Comparison of ENCODE assay signal across 8 mouse cellular contexts in genomic region chr13:74316789-74317169, GRCm38 (mm10). TPM values are rescaled to one million over a fixed set of nuclear protein-coding genes. Genes with fewer than 3 reads are reported as not detected.
A peak's percentile ranks its signal among the peaks of the same experiment; 100 is the strongest.
DNase-seq lines count a peak whose midpoint lies in the region; ATAC-seq and TF ChIP-seq lines count a peak whose summit lies in the region.

No protein-coding gene starts in this region.

- intact Hi-C loops in left cerebral cortex, postnatal 4 days (cut with DNase I), result no loop called here

- peak overlapping the region; percentile 89 for H3K4me2 ChIP-seq in heart, embryonic 15.5 days
- peak overlapping the region; percentile 77 for H3K4me2 ChIP-seq in hindbrain, embryonic 12.5 days (replicated peaks)

- no peaks in the 10 kb centered on the region for H3K27me3 ChIP-seq in heart, embryonic 15.5 days
- H3K27me3 ChIP-seq in hindbrain, embryonic 12.5 days, result no peaks in the 10 kb centered on the region
- H3K27me3 ChIP-seq in midbrain, embryonic 10.5 days (ENCODE audit: low read depth, poor library complexity, severe bottlenecking), result no peaks in the 10 kb centered on the region

- peaks cover 14% of the 10 kb centered on the region for H3K4me1 ChIP-seq in heart, embryonic 15.5 days (replicated peaks)
- H3K4me1 ChIP-seq in bone marrow, adult 2 months (ENCODE audit: control insufficient read depth, insufficient read depth, low read length), result no peaks in the 10 kb centered on the region
- peaks cover 13% of the 10 kb centered on the region; the same call in 1 of the 2 replicates for H3K4me1 ChIP-seq in hindbrain, embryonic 12.5 days
- peaks cover 20% of the 10 kb centered on the region for H3K4me1 ChIP-seq in midbrain, embryonic 10.5 days

- peaks cover 31% of the 10 kb centered on the region for H3K36me3 ChIP-seq in heart, embryonic 15.5 days
- peaks cover 18% of the 10 kb centered on the region for H3K36me3 ChIP-seq in hindbrain, embryonic 12.5 days
- peaks cover 27% of the 10 kb centered on the region for H3K36me3 ChIP-seq in midbrain, embryonic 10.5 days

- no peak for TF ChIP-seq POLR2A in bone marrow, adult 2 months (IDR thresholded peaks at IDR 0.05; ENCODE audit: borderline replicate concordance, control insufficient read depth, low read depth, low read length)

- H3K9ac ChIP-seq in heart, embryonic 15.5 days, result peak overlapping the region; percentile 92
- H3K9ac ChIP-seq in hindbrain, embryonic 12.5 days, result peak overlapping the region; percentile 71

- TF ChIP-seq CTCF in bone marrow, adult 2 months (IDR thresholded peaks at IDR 0.05; ENCODE audit: control insufficient read depth, insufficient read depth, low read length), result no peak

- H3K27ac ChIP-seq in heart, embryonic 15.5 days, result peak overlapping the region; percentile 85
- H3K27ac ChIP-seq in bone marrow, adult 2 months (ENCODE audit: control insufficient read depth, insufficient read depth, low read depth, low read length, poor library complexity), result peak overlapping the region; percentile 63
- peak overlapping the region; percentile 46; the same call in 1 of the 2 replicates for H3K27ac ChIP-seq in hindbrain, embryonic 12.5 days
- H3K27ac ChIP-seq in midbrain, embryonic 10.5 days (replicated peaks), result peak overlapping the region; percentile 83

- ATAC-seq in heart, embryonic 15.5 days (replicated peaks; ENCODE audit: insufficient number of reproducible peaks, insufficient read depth, low FRiP score, low read depth), result no peak; the same call in 1 of the 2 replicates
- no peak for ATAC-seq in hindbrain, embryonic 12.5 days (ENCODE audit: low FRiP score)

- H3K4me3 ChIP-seq in heart, embryonic 15.5 days, result peak overlapping the region; percentile 97
- H3K4me3 ChIP-seq in bone marrow, adult 2 months (replicated peaks; ENCODE audit: control insufficient read depth, low read depth, low read length), result peak overlapping the region; percentile 80
- peak overlapping the region; percentile 78 for H3K4me3 ChIP-seq in hindbrain, embryonic 12.5 days
- H3K4me3 ChIP-seq in midbrain, embryonic 10.5 days, result peak overlapping the region; percentile 76

- WGBS in heart, embryonic 15.5 days, result 1% methylated on average over 15 of the region's 15 CpGs
- WGBS in bone marrow, adult 2 months, result 1% methylated on average over 15 of the region's 15 CpGs
- WGBS in hindbrain, embryonic 12.5 days, result 4% methylated on average over 15 of the region's 15 CpGs
- WGBS in midbrain, embryonic 10.5 days, result 7% methylated on average over 15 of the region's 15 CpGs

- H3K9me3 ChIP-seq in heart, embryonic 15.5 days (replicated peaks), result no peaks in the 10 kb centered on the region
- H3K9me3 ChIP-seq in hindbrain, embryonic 12.5 days (replicated peaks), result no peaks in the 10 kb centered on the region
- H3K9me3 ChIP-seq in midbrain, embryonic 10.5 days (replicated peaks), result no peaks in the 10 kb centered on the region

- no peak for DNase-seq in heart, adult 18-20 months
- DNase-seq in midbrain, embryonic 10.5 days (ENCODE audit: low spot score), result no peak
- DNase-seq in left cerebral cortex, postnatal 4 days, result no peak
- no peak for DNase-seq in urinary bladder, adult 18-20 months (ENCODE audit: low spot score in 2 of 2)
- no peak for DNase-seq in thymus, postnatal 25 days

RNA-seq across cellular contexts. Expression of gene Pdcd6, which starts 0.6 kb away (rescaled TPM):
- 83.0 and 93.8 TPM in 2 replicates for polyA plus RNA-seq in heart, embryonic 15.5 days (2015; fragmentation: Nextera tagmentation; extraction: Ambion mirVana)
- 10 to 100 TPM; 45.5 to 49.3 TPM for total RNA-seq in heart, adult 18-20 months (2021)
- polyA plus RNA-seq in bone marrow, adult 2 months (2011; ENCODE audit: insufficient read depth, insufficient read length, low replicate concordance, missing spikeins), result 36.0 and 45.3 TPM in 2 replicates
- polyA plus RNA-seq in hindbrain, embryonic 12.5 days (2016; fragmentation: Nextera tagmentation; extraction: Ambion mirVana), result 107 and 112 TPM in 2 replicates
- polyA plus RNA-seq in midbrain, embryonic 10.5 days (2016; fragmentation: Nextera tagmentation; extraction: Ambion mirVana), result 118 and 124 TPM in 2 replicates
- 10 to 100 TPM; 67.6 to 70.7 TPM for total RNA-seq in left cerebral cortex, postnatal 4 days (2021)

RNA-seq across cellular contexts. Expression of gene Ahrr, which starts 24.6 kb away (rescaled TPM):
- 1.0 and 1.3 TPM in 2 replicates for polyA plus RNA-seq in heart, embryonic 15.5 days (2015; fragmentation: Nextera tagmentation; extraction: Ambion mirVana)
- 1 to 10 TPM; 1.2 to 1.6 TPM for total RNA-seq in heart, adult 18-20 months (2021)
- not detected in 2 replicates for polyA plus RNA-seq in bone marrow, adult 2 months (2011; ENCODE audit: insufficient read depth, insufficient read length, low replicate concordance, missing spikeins)
- polyA plus RNA-seq in hindbrain, embryonic 12.5 days (2016; fragmentation: Nextera tagmentation; extraction: Ambion mirVana), result 1.2 and 2.1 TPM in 2 replicates
- polyA plus RNA-seq in midbrain, embryonic 10.5 days (2016; fragmentation: Nextera tagmentation; extraction: Ambion mirVana), result 1.8 and 2.0 TPM in 2 replicates
- total RNA-seq in left cerebral cortex, postnatal 4 days (2021), result 1 to 10 TPM; 1.9 to 2.0 TPM

RNA-seq across cellular contexts. Expression of gene Sdha, which starts 33.3 kb away (rescaled TPM):
- 551 and 562 TPM in 2 replicates for polyA plus RNA-seq in heart, embryonic 15.5 days (2015; fragmentation: Nextera tagmentation; extraction: Ambion mirVana)
- total RNA-seq in heart, adult 18-20 months (2021), result 1,000 to 10,000 TPM; 1,503 to 1,550 TPM
- 76.4 and 85.4 TPM in 2 replicates for polyA plus RNA-seq in bone marrow, adult 2 months (2011; ENCODE audit: insufficient read depth, insufficient read length, low replicate concordance, missing spikeins)
- 213 and 222 TPM in 2 replicates for polyA plus RNA-seq in hindbrain, embryonic 12.5 days (2016; fragmentation: Nextera tagmentation; extraction: Ambion mirVana)
- polyA plus RNA-seq in midbrain, embryonic 10.5 days (2016; fragmentation: Nextera tagmentation; extraction: Ambion mirVana), result 283 and 284 TPM in 2 replicates
- total RNA-seq in left cerebral cortex, postnatal 4 days (2021), result 100 to 1,000 TPM; 163 to 179 TPM

RNA-seq across cellular contexts. Expression of gene Ccdc127, which starts 33.3 kb away (rescaled TPM):
- polyA plus RNA-seq in heart, embryonic 15.5 days (2015; fragmentation: Nextera tagmentation; extraction: Ambion mirVana), result 43.9 and 51.2 TPM in 2 replicates
- 10 to 100 TPM; 47.2 to 55.2 TPM for total RNA-seq in heart, adult 18-20 months (2021)
- polyA plus RNA-seq in bone marrow, adult 2 months (2011; ENCODE audit: insufficient read depth, insufficient read length, low replicate concordance, missing spikeins), result 11.6 and 22.1 TPM in 2 replicates
- 57.9 and 64.7 TPM in 2 replicates for polyA plus RNA-seq in hindbrain, embryonic 12.5 days (2016; fragmentation: Nextera tagmentation; extraction: Ambion mirVana)
- 56.1 and 59.6 TPM in 2 replicates for polyA plus RNA-seq in midbrain, embryonic 10.5 days (2016; fragmentation: Nextera tagmentation; extraction: Ambion mirVana)
- total RNA-seq in left cerebral cortex, postnatal 4 days (2021), result 10 to 100 TPM; 53.1 to 57.0 TPM

RNA-seq across cellular contexts. Expression of gene Lrrc14b, which starts 47.0 kb away (rescaled TPM):
- polyA plus RNA-seq in heart, embryonic 15.5 days (2015; fragmentation: Nextera tagmentation; extraction: Ambion mirVana), result 8.4 and 10.2 TPM in 2 replicates
- total RNA-seq in heart, adult 18-20 months (2021), result 10 to 100 TPM; 77.1 to 81.7 TPM
- polyA plus RNA-seq in bone marrow, adult 2 months (2011; ENCODE audit: insufficient read depth, insufficient read length, low replicate concordance, missing spikeins), result 0.36 TPM in 1 of 2 replicates, not detected in the other
- polyA plus RNA-seq in hindbrain, embryonic 12.5 days (2016; fragmentation: Nextera tagmentation; extraction: Ambion mirVana), result not detected in 2 replicates
- not detected in 2 replicates for polyA plus RNA-seq in midbrain, embryonic 10.5 days (2016; fragmentation: Nextera tagmentation; extraction: Ambion mirVana)
- total RNA-seq in left cerebral cortex, postnatal 4 days (2021), result not detected
